Mouse (Mus musculus): ENCODE data around the gene Sall2. TPM values are rescaled to one million over a fixed set of nuclear protein-coding genes. Genes with fewer than 3 reads are reported as not detected.
"Not testable (repeated sequence)": the region's sequence is repeated elsewhere in the genome, so short reads cannot be mapped to it uniquely, and the experiment has no call there.

Gene Sall2
- total RNA-seq (2015) (0.07 and 0.62 TPM in 2 replicates), total RNA-seq (2017) (0.42 and 0.88 TPM in 2 replicates)

GRCm38 (mm10) chr14:52327910-52328812, at the start of gene Sall2:
Sall2 (minus strand) TSS chr14:52328762.
- ATAC-seq (replicated peaks; ENCODE audit: poor library complexity): no peak

DNA sequence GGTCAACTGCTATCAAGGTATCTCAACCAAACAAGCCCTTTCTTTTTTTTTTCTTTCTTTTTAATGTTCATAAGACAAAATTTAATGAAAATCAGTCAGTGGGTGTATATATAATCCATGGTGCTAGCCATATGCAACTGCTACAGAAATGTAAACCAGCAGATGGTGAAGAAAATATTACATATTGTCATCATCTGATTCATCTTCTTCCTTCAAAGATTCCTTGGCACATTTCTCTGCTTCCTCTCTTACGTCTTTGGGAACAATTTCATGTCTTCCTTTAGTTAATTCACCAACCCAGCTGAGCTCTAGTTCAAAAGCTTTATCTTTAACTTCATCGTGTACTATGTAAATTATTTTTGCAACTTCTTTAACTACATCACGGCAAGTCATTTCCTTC, 40.2 kb upstream of the Sall2 start:
- no peak for ATAC-seq (replicated peaks; ENCODE audit: poor library complexity)

GRCm38 (mm10) chr14:52356308-52356707, 27.7 kb upstream of the Sall2 start, which contains the start of gene Olfr1513:
Olfr1513 (minus strand) TSS chr14:52356408.
- ATAC-seq (replicated peaks; ENCODE audit: poor library complexity): no peak

DNA sequence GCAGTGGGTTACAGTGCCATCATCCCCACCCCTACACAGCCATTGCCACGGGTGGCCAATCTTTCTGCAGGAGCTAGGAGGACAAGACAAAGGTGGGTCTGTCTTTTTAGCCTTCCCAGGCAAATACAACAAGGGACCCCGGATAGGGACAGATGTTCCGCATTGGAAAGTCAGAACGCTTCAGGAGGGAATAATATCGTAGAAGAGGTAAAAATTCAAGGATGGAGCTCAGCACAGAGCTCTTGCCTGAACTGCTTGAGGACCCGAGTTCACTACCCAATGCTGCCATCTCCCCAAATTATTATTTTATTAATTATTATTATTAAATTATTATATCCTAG, 10.9 kb upstream of the Sall2 start:
- no peak for ATAC-seq (replicated peaks; ENCODE audit: poor library complexity)

- peak; percentile 93 for ATAC-seq (replicated peaks; ENCODE audit: poor library complexity)
Observed at GRCm38 (mm10) chr14:52338751-52339511, 10.4 kb upstream of the Sall2 start.

DNA sequence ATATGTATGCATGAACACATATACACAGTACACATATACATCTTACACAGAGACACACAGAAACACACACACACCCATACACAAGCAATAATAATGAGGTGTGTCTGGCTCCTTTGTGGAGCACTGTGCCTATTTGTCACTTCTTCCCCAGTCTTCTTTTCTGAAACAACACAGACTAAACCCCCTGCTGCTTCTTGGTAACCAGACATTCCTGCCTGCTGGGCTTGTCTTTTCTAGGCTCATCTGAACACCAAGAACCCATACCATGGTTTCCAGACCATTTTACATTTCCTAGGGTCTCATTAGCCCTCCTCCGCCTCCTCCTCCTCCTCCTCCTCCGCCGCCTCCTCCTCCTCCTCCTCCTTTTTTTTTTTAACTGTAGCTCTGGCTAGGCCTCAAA, 3.6 kb upstream of the Sall2 start:
- no peak for ATAC-seq (replicated peaks; ENCODE audit: poor library complexity)

DNA sequence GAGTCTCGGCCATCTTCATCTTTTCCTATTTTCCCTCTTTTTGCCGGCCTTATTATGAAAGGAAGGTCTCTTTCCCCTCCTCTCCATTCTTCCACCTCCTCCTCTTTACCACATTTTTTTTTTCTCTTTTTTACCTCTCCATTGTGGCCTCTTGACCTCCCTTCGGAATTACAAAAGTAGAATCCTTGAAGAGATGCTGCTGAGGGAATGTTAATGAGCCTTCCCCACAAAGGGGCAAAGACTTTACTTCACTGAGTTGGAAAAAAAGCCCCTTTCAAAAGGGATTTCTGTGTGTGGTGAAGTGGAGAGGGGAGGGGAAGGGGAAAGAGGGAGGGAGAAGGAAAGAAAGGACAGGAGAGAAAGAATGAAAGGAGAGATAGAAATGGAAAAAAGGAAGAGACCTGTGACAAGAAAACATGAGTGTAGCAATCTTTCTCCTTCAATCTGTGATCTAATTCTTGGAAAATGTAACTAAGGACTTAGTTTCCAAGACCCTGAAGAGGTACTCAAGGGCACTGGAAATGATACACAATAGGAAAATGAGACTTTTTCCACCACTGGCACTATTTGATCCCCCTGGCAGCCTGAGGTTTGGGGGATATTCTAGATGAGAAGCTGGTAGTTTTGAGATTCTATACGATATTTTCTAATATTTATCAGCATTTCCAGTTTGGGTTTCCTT, 2.6 kb upstream of the Sall2 start:
- no peak for ATAC-seq (replicated peaks; ENCODE audit: poor library complexity)

GRCm38 (mm10) chr14:52327375-52327901, 1.1 kb downstream of the Sall2 start:
- no peak for ATAC-seq (replicated peaks; ENCODE audit: poor library complexity)

DNA sequence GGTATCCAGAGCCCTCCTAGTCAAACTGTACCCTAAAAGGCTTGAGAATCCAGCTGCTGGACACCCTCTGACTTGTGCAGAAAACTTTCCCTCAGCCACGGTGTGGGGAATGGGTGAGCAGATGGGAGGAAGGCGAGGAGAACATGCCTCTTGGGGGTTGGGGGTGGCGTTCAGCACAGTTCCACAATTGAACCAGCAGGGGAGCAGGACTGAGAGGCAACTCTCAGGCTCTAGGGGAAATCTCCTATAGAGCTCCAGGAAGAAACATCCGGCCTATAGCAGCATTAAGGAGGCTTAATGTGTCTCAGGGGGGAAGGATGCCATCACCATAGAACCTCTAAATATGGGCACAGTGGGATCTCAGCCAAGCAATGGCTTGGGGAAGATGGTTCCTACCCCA, 2.7 kb downstream of the Sall2 start:
- peak; percentile 58 for ATAC-seq (replicated peaks; ENCODE audit: poor library complexity)

- no peak for ATAC-seq (replicated peaks; ENCODE audit: poor library complexity)
Observed at GRCm38 (mm10) chr14:52319361-52319760, 9.2 kb downstream of the Sall2 start.

- no peak for ATAC-seq (replicated peaks; ENCODE audit: poor library complexity)
Observed at GRCm38 (mm10) chr14:52316441-52317225, 11.9 kb downstream of the Sall2 start.

GRCm38 (mm10) chr14:52315792-52316440, 12.6 kb downstream of the Sall2 start:
- ATAC-seq (replicated peaks; ENCODE audit: poor library complexity): peak; percentile 47

DNA sequence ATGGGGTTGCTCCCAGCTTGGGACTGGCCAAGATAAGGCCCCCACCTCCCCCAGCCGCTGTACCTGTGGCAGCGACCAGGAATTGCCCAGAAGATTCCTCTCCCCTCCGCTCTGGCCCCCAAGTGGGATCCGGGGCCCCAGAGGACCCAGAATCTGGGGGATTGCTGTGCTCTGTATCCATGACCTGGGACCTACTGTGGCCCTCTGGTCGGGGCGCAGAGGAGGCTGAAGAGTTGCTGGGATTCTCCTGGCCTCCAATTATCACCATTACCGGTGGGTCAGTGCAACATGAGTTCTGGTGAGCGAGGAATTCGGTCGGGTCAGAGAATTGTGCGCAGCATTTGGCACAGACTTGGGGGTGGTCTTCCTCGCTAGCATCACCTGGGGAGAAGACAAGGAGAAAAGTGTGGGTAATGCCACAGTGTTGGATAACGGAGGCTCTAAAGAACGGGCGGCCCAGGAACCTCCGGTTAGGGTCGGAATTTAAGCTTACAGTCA, 13.2 kb downstream of the Sall2 start:
- ATAC-seq (replicated peaks; ENCODE audit: poor library complexity): no peak

- no peak for ATAC-seq (replicated peaks; ENCODE audit: poor library complexity)
Observed at GRCm38 (mm10) chr14:52314808-52315150, 13.8 kb downstream of the Sall2 start.

GRCm38 (mm10) chr14:52313931-52314807, 14.4 kb downstream of the Sall2 start:
- peak; percentile 69 for ATAC-seq (replicated peaks; ENCODE audit: poor library complexity)

DNA sequence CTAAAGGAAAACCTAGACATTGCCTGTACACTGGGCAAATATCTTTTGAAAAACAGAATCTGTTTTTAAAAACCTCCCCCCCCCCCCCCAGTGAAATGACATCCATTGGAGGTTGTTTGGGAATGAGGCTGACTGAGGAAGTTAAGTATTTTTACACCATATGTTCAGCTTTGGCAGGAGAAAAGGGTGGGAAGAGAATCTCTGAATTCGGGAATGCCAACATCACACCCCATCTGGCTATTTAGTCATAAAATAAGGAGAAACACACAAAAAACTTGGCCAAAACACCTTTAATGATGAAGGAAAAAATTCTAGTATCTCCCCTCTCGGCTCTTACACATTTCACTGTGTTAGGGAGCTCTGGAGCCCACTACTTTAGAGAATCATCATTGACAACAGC, 17.7 kb downstream of the Sall2 start:
- no peak for ATAC-seq (replicated peaks; ENCODE audit: poor library complexity)

GRCm38 (mm10) chr14:52310343-52310742, 18.2 kb downstream of the Sall2 start:
- not testable (repeated sequence) for ATAC-seq (replicated peaks; ENCODE audit: poor library complexity)

DNA sequence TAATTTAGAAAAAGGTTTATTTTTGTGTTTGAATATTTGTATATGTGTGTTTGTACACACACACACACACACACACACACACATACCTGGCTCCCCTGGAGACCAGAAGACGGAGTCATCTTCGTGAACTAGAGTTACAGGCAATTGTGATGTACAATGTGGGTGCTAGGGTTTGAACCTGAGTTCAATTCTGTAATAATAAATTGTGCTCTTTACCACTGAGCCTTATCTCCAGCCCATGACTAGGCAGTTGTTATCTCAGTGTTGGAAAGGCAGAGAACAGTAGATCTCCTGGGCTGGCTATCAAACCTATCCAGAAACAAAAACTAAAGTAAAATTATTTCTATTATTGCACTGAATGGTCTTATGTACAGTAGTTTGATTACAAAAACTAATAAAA, 22.5 kb downstream of the Sall2 start:
- ATAC-seq (replicated peaks; ENCODE audit: poor library complexity): peak; percentile 42

Measured in megakaryocyte progenitor cell, adult 5-6 weeks (primary cell).